Mouse (Mus musculus) neural tube, embryonic 13.5 days (tissue): ENCODE results near the gene Fam228a. TPM values are rescaled to one million over a fixed set of nuclear protein-coding genes. Genes with fewer than 3 reads are reported as not detected.

Source experiments
- ATAC-seq: fragments of 200-750 bp; cut with Nextera tagmentation; 2 replicates; pipeline ENCODE4 v1.8.0; 2017; ENCODE audit warnings: low read depth, mild to moderate bottlenecking, moderate TSS enrichment, moderate library complexity
- H3K27ac ChIP-seq: fragments of 300-500 bp; sonication (generic); replicated peaks from 2 replicates; pipeline ENCODE4 v1.5.1; 2015; ENCODE audit warnings: moderate library complexity, mild to moderate bottlenecking, inconsistent platforms
- H3K27me3 ChIP-seq: fragments of 300-500 bp; sonication (generic); 2 replicates; pipeline ENCODE4 v1.6.1; 2015; ENCODE audit warnings: mild to moderate bottlenecking, inconsistent platforms
- H3K36me3 ChIP-seq: fragments of 300-500 bp; sonication (generic); 2 replicates; pipeline ENCODE4 v1.6.1; 2015; ENCODE audit warnings: mild to moderate bottlenecking, inconsistent platforms
- H3K4me1 ChIP-seq: fragments of 300-500 bp; sonication (generic); replicated peaks from 2 replicates; pipeline ENCODE4 v1.6.1; 2015; ENCODE audit warnings: inconsistent platforms
- H3K4me2 ChIP-seq: fragments of 300-500 bp; sonication (generic); 2 replicates; pipeline ENCODE4 v1.6.1; 2015; ENCODE audit warnings: inconsistent platforms, mild to moderate bottlenecking, moderate library complexity
- H3K4me3 ChIP-seq: fragments of 300-500 bp; sonication (generic); 2 replicates; pipeline ENCODE4 v1.5.1; 2015; ENCODE audit warnings: mild to moderate bottlenecking, inconsistent platforms
- H3K9ac ChIP-seq: fragments of 300-500 bp; sonication (generic); 2 replicates; pipeline ENCODE4 v1.6.1; 2015; ENCODE audit warnings: moderate library complexity, mild to moderate bottlenecking, inconsistent platforms
- H3K9me3 ChIP-seq: fragments of 300-500 bp; sonication (generic); 2 replicates; pipeline ENCODE4 v1.6.1; 2016; ENCODE audit warnings: inconsistent platforms
- WGBS: fragments of 180-500 bp; shearing (Covaris S2); methylation state at CpG from one replicate; pipeline ENCODE4 v1.1.7; 2015; 5-methylcytosine and 5-hydroxymethylcytosine counted together
- polyA plus RNA-seq: library from polyadenylated mRNA; unstranded; fragments of >200 nt; fragmentation: Nextera tagmentation; extraction: Ambion mirVana; gene quantifications from 2 replicates; pipeline ENCODE4 v1.2.1, GENCODE M21; 2015

Gene Fam228a
- polyA plus RNA-seq, 1 experiment from 2014 or later, result 0.45 TPM

DNA sequence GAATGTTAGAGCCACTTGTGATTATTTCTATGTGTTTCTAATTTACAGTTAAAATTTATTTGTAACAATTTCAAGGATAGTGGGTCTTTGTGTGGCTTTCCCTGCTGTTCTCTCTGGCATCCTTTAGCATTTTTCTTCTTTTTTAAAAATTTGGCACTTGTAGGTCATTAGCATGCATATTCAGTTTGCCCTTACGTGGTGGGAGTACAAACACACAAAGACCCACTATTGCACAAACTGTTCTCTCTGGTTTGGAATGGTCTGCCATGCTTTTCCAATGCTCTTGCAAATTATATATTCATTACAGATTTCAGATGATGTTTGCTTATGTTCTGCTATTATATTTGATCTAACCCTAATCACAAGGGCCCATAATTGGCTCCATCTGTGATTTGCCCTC is 61.9 kb downstream of the Fam228a start:
- H3K9me3 ChIP-seq, result no peaks in the 10 kb centered on the region
- WGBS, result 90% methylated on average over 1 of the region's 1 CpGs
- ATAC-seq, result no peak

DNA sequence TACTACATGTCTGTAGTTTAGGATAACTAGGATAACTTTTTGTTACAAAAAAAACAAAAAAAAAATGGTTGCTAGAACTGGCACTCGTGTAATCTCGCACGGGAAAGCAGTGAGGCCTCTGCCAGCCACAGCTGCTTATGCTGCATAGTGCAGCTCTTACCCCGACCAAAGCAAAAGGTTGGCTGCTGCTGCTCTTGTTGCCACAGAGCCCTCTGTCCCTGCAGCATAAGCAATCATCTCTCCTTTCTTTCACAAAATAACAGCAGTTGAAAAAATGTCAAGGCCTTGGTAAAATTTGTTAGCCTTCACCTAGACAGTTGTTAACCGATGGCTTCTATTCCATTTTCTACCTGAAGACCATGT is 72.6 kb downstream of the Fam228a start:
- H3K4me1 ChIP-seq, result no peaks in the 10 kb centered on the region
- WGBS, result 80% methylated on average over 5 of the region's 5 CpGs
- no peaks in the 10 kb centered on the region for H3K27me3 ChIP-seq
- H3K4me3 ChIP-seq, result no peak overlapping the region
- no peaks in the 10 kb centered on the region for H3K9me3 ChIP-seq
- no peak for ATAC-seq
- H3K9ac ChIP-seq, result no peak overlapping the region
- H3K36me3 ChIP-seq, result peaks cover 34% of the 10 kb centered on the region
- H3K4me2 ChIP-seq, result no peak overlapping the region
- no peak overlapping the region for H3K27ac ChIP-seq

More for the DNA sequence above, 61.9 kb downstream of the Fam228a start:
- Histone ChIP-seq H3K4me3 (no peak overlapping the region), H3K36me3 (peaks cover 25% of the 10 kb centered on the region), H3K4me1 (no peaks in the 10 kb centered on the region), H3K27ac (no peak overlapping the region), H3K27me3 (no peaks in the 10 kb centered on the region), H3K4me2 (no peak overlapping the region), H3K9ac (no peak overlapping the region)

DNA sequence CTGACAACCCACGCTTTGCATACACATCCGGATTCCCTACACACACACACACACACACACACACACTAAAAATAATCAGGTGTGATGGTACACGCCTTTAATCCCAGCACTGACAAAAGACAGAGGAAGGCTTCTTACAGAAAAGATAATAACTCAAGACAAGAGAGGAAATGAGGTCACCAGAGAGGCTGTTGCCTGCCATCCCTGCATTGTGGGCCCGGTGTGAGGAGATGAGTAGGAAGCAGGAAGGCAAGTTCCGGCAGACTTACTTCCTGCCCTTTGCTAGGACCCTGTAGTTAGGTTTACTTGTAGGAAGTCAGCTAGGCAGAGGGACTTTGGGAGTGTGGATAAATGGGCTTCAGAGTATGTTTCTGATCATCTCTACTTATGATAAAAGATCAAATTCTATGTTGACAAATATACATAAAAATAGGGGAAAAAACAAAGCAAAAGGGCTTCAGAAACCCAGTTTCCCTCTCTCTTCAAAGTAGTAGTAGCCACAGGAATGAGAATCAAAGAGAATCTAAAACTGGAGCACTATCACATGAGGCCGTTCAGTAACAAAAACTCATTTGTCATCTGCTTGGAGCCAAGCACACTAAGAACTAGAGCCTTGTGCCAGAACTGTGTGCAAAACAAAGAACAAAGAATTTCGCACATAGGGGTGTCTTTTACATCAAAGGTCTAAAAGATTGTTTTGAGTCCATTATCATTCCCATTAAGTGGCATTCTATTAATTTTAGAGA is 73.1 kb downstream of the Fam228a start:
- no peaks in the 10 kb centered on the region for H3K4me1 ChIP-seq
- H3K9me3 ChIP-seq, result no peaks in the 10 kb centered on the region
- no peaks in the 10 kb centered on the region for H3K27me3 ChIP-seq
- no peak overlapping the region for H3K27ac ChIP-seq
- H3K4me3 ChIP-seq, result no peak overlapping the region
- 80% methylated on average over 7 of the region's 7 CpGs for WGBS
- no peak overlapping the region for H3K9ac ChIP-seq
- H3K36me3 ChIP-seq, result peaks cover 34% of the 10 kb centered on the region
- H3K4me2 ChIP-seq, result no peak overlapping the region
- ATAC-seq, result no peak

Other genes starting within 250 kb of the Fam228a start
- 21.6 and 22.3 TPM in 2 replicates for gene Itsn2, start 145.8 kb downstream of the Fam228a start, polyA plus RNA-seq
- not detected in 2 replicates for gene Gm3625, start 145.5 kb downstream of the Fam228a start, polyA plus RNA-seq
- 8.4 and 10.8 TPM in 2 replicates for gene Pfn4, start 30.6 kb upstream of the Fam228a start, polyA plus RNA-seq
- gene Fam228b, start 30.8 kb upstream of the Fam228a start, polyA plus RNA-seq, result 3.5 and 4.8 TPM in 2 replicates
- gene Sf3b6, start 79.1 kb upstream of the Fam228a start, polyA plus RNA-seq, result 245 and 256 TPM in 2 replicates
- 101 and 130 TPM in 2 replicates for gene Fkbp1b, start 103.2 kb upstream of the Fam228a start, polyA plus RNA-seq
- 17.1 and 17.9 TPM in 2 replicates for gene Wdcp, start 104.9 kb upstream of the Fam228a start, polyA plus RNA-seq
- gene Mfsd2b, start 135.9 kb upstream of the Fam228a start, polyA plus RNA-seq, result 2.8 and 3.2 TPM in 2 replicates
- 41.0 and 45.4 TPM in 2 replicates for gene Ubxn2a, start 169.3 kb upstream of the Fam228a start, polyA plus RNA-seq
- gene Atad2b, start 178.9 kb upstream of the Fam228a start, polyA plus RNA-seq, result 12.8 and 14.2 TPM in 2 replicates